Mouse (Mus musculus) large intestine, adult 2 months (tissue): Measurements from ENCODE around the gene Trp53rkb. TPM values are rescaled to one million over a fixed set of nuclear protein-coding genes. Genes with fewer than 3 reads are reported as not detected.

ENCODE experiments used
- DNase-seq: peaks from one replicate; pipeline ENCODE4 v3.0.0-alpha.2; 2012; ENCODE audit warnings: low read depth, low spot score
- WGBS: fragments of 180-500 bp; shearing (Covaris S2); methylation state at CpG from one replicate; pipeline ENCODE4 v1.1.7; 2018; 5-methylcytosine and 5-hydroxymethylcytosine counted together
- polyA plus RNA-seq: library from polyadenylated mRNA; depleted of rRNA; stranded (reverse); fragments of >200 nt; gene quantifications from 2 replicates; pipeline ENCODE4 v1.2.3, GENCODE M21; 2012; rRNA removed

Gene Trp53rkb
- polyA plus RNA-seq, 1 experiment = 3.6 TPM

GRCm38 (mm10) chr2:166826491-166827224 lies 34.3 kb downstream of the Trp53rkb start:
- no peak for DNase-seq
- 84% methylated on average over 8 of the region's 8 CpGs for WGBS

GRCm38 (mm10) chr2:166828306-166828705 lies 36.0 kb downstream of the Trp53rkb start:
- 92% methylated on average over 12 of the region's 12 CpGs for WGBS
- no peak for DNase-seq

- WGBS = 38% methylated on average over 5 of the region's 5 CpGs
Measured at GRCm38 (mm10) chr2:166830350-166830749, 38.0 kb downstream of the Trp53rkb start.

GRCm38 (mm10) chr2:166834091-166834490 lies 41.8 kb downstream of the Trp53rkb start:
- 99% methylated on average over 2 of the region's 2 CpGs for WGBS
- no peak for DNase-seq

More at GRCm38 (mm10) chr2:166830350-166830749, 38.0 kb downstream of the Trp53rkb start:
- DNase-seq = no peak

- 90% methylated on average over 4 of the region's 4 CpGs for WGBS
- DNase-seq = no peak
Measured at GRCm38 (mm10) chr2:166834796-166835195, 42.5 kb downstream of the Trp53rkb start.

- 81% methylated on average over 5 of the region's 5 CpGs for WGBS
- no peak for DNase-seq
Measured at GRCm38 (mm10) chr2:166835581-166835980, 43.2 kb downstream of the Trp53rkb start.

- 72% methylated on average over 4 of the region's 4 CpGs for WGBS
- no peak for DNase-seq
Measured at GRCm38 (mm10) chr2:166841813-166842212, 49.5 kb downstream of the Trp53rkb start.

Other genes with a start within 250 kb of the Trp53rkb start
- 12.6 and 18.2 TPM in 2 replicates for gene Prex1, start 78.7 kb upstream of the Trp53rkb start, polyA plus RNA-seq
- 9.0 and 14.2 TPM in 2 replicates for gene Arfgef2, start 13.1 kb downstream of the Trp53rkb start, polyA plus RNA-seq
- gene Cse1l, start 113.5 kb downstream of the Trp53rkb start, polyA plus RNA-seq = 13.7 and 13.8 TPM in 2 replicates
- 20.5 and 24.6 TPM in 2 replicates for gene Stau1, start 203.8 kb downstream of the Trp53rkb start, polyA plus RNA-seq
- 14.1 and 19.7 TPM in 2 replicates for gene Ddx27, start 222.7 kb downstream of the Trp53rkb start, polyA plus RNA-seq